Mouse (Mus musculus) urinary bladder, postnatal 4 days (tissue): ENCODE data around the gene B4galt7.
"Not testable (repeated sequence)": the region's sequence is repeated elsewhere in the genome, so short reads cannot be mapped to it uniquely, and the experiment has no call there.

Source experiments
- DNase-seq, 2 experiments: peaks; one replicate each; pipeline ENCODE4 v3.0.0; 2021 to 2022; ENCODE audit warnings: low spot score in 2 of 2

Gene B4galt7

DNA sequence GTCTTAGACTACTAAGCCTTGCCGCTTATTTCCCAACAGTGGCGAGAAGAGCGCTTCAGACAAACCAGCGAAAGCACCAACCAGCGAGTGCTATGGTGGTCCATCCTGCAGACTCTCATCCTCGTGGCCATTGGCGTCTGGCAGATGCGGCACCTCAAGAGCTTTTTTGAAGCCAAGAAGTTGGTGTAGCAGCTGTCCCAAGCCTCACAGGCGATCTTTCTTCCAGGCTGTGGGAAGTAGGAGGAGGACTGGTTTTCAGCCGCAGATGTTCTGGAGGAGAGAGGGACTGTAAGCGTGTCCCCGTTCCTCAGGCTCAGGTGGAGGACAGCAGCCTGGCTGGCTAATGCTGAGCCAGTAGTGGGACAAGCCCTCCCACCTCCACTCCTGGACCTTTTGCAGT lies 2.9 kb upstream of the B4galt7 start:
- DNase-seq: no peak

DNA sequence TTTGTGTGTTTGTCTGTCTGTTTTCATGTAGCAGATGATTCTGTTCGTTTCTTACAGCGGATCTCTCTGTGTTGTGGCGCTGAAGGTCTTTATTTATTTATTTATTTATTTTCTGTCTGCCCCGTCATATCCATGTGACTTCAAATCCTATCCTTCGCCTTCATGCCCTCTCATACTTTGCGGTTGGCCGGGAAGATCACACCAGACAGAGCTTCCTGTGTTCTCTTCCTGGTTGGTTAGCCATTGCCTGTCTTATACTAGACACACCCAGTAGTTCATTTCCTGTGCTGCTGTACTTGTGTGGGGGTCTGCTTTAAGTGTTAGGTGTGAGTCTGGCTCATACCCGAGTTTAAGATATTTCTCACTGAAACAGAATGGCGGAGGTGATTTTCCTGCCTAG lies 961 bp downstream of the B4galt7 start:
- no peak for DNase-seq

DNA sequence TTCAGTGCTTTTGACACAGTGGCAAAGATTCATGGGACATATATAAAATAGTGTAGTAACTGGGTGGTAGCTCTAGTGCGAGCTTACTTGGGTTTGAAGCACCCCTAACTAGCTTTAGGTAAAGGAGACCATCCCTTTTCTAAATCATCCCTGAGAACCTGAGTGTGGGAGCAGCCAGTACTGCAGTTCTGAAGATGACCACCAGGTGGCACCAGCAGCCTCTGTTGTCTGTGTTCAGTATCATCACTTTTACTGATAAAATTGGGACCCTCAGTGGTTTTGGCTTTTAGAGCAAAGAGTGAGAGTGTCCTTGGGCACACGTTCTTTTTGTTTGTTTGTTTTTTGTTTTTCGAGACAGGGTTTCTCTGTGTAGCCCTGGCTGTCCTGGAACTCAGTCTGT lies 1.9 kb downstream of the B4galt7 start:
- DNase-seq: peak; percentile 50 to 86

DNA sequence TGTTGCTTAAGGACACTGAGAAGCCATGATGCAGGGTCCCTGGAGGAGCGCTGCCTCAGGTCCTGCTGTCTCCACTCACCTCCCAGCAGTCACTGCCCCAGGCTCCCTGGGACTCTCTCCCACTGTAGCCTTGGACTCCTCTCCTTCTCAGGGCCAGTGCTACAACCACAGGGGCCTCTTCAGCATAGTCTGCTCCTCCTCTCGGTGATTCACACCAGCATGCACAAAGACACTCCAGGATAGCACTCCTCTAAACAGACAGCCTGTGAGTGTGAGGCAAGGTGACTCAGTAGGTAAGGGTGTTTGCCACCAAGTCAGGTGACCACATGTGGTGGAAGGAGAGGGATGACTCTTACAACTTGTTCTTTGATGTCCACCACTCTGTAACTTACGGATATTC lies 4.9 kb downstream of the B4galt7 start:
- no peak for DNase-seq

DNA sequence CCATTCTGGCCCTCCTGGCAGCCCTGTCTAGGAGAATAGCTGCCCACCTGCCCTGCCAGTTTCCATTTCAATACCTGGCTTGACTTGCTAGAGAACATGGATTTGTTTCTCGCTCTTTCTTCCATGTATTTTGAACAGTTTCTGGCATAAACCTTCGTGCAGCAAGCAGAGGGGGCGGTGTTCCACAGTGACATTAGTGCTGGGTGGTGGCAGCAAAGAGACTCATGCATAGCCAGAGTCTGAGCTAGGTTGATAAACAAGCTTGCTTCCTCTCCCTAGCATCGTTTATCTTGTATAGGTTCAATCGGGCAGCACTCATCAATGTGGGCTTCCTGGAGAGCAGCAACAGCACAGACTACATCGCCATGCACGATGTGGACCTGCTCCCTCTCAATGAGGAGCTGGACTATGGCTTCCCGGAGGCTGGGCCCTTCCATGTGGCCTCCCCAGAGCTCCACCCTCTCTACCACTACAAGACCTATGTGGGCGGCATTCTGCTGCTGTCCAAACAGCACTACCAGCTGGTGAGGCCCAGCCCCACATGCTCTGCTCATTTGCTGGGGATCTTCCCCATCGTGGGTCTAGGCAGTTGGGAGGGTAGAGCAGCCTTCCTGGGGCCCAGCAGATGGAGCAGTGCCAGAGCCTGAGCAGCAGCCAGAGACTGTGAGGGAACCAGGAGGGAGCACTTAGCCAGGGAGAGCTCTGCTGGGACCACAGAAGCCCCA lies 7.4 kb downstream of the B4galt7 start:
- peak in 1 of 2 experiments; percentile 36 for DNase-seq

DNA sequence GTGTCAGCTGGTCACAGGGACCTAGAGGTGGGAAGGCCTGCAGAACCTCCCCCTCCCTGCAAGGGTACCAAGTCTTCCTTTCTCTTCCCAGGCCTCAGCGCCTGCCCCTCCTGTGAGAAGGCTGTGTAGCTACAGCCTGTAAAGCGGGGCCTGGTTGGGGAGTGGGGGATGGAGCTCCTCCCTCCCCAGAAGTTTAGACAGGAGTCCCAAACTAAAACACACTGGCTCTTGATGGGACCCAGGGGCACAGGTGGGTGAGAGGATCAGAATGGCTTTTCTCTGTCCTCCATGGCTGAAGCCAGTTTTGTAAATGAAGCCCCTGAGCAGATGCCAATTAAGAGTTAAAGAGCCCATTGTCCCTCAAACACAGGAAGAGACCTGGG lies 7.9 kb downstream of the B4galt7 start:
- peak in 1 of 2 experiments; percentile 56 for DNase-seq

DNA sequence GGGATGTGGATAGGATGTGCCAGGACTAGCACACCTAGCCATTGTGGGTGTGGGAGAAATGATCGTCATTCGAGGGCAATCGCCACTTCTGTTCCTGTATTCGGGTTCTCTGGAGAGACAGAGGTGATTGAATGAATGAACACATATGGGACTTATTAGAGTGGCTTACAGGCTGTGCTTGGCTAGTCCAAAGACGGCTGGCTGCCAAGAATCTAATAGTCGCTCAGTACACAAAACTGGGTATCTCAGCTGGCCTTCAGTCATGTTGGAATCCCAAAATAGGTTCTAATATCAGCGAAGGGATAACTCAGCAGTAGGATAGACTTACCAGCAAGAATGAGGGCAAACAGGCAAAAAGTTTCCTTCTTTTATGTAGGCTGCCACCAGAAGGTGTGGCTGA lies 12.3 kb downstream of the B4galt7 start:
- no peak for DNase-seq

DNA sequence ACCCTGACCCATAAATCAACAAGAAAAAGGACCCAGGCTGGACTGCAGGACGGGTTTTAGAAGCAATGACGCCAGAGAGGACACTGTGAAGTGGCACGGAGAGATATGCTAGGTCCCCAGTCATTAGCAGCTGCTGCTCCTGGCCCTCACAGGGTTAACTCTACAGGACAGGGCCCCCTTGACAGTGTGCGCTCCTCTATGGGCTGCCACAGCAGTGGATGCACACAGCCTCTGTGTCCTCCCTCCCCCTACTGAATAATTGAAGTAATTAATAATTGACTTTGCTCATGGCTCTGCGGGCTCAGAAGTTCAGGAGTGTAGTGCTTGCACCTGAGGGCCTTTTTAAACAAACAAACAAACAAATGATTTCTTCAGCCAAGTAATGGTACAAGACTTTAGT lies 13.8 kb downstream of the B4galt7 start:
- no peak for DNase-seq

DNA sequence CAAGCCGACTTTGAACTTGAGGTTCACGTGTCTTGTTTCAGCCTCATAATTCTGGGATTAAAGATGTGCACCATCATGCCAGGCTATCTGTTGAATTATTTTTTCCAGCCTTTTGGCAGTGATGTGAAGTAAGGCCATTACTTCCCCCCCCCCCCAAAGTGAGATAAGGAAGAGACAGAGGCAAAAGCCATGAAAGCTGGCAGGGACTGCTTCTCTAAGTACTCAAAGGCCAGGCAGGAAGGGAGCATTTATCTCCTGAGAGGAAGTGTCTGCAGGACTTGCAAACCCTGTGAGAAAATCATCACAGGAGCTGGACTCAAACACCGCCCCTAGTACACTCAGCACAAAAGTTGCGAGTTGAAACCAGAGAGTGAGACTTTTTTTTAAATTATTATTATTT lies 19.6 kb downstream of the B4galt7 start:
- no peak for DNase-seq

DNA sequence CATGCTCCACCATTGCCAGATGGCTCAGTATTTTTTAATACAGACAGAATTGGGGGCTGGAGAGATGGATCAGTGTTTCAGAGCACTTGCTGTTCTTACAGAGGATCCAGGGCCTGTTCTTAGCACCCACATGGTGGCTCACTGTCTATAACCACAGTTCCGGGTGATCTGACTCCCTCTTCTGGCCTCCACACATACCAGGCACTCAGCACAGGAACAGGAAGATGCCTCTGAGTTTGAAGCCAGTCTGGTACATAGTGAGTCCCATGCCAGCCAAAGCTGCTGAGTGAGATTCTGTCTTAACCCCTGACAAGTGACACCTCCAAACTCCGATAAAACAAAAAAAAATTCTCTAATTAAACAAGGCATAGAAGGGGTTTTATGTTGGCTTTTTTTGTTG lies 20.6 kb downstream of the B4galt7 start:
- no peak for DNase-seq

DNA sequence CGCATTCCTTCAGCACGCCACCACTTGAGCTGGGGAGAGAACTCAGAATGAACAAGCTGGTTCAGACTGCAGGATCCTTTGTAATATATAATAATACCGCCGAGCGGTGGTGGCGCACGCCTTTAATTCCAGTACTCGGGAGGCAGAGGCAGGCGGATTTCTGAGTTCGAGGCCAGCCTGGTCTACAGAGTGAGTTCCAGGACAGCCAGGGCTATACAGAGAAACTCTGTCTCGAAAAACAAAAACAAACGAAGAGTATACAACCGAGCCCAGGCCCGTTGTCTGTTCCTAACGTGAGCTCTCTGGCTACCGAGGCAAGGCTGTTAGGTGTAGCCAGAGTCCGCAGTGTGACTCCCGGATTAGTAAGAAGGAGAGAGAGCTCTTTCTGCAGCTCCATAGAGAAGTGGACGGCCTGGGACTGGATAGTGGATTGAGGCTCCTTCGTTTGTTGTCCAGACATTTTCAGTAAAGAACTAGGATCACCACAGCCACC lies 22.5 kb downstream of the B4galt7 start:
- not testable (repeated sequence) for DNase-seq

DNA sequence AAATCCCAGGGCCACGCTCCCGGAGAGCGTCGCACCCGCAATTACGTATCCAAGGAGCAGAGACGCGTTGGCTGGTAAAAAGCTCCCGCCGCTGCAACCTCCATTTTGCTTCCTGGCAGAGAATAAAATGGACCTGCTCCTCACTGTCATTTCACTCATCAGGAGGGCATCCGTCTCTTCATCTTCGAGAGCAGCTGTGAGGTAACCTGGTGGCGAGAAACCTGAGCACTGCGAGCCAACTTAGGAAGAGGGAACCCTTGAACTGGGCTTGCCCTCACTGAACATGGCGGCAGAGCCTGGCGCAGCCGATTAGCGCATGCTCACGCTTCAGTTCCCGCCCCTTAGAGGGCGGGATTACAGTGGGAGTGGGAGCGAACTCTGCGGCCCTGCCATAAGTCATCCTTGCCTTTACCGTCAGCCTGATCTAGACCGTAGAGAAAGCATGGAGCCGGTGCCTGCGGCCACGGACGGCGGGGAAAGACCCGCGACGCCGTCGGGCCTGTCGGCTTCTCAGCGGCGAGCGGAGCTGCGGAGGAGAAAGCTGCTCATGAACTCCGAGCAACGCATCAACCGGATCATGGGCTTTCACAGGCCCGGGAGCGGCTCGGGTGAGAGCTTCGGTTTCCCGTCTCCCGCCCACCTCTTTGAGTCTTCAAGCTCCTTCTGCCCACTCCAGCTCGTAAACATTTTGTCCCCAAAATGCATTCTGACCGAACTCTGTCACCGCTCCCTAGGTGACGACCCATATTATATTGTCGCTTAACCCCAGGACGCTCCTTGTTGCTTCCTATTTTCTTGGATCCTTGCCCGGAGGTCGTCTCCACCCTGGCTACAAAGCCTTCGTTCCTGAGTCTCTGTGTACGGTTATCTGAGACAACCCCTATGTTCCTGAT lies 23.2 kb downstream of the B4galt7 start, which contains the start of gene Caml:
TSS of gene Caml (plus strand) at position 357 of the 893 bp plus-strand sequence.
- DNase-seq: peak; percentile 83 to 85

DNA sequence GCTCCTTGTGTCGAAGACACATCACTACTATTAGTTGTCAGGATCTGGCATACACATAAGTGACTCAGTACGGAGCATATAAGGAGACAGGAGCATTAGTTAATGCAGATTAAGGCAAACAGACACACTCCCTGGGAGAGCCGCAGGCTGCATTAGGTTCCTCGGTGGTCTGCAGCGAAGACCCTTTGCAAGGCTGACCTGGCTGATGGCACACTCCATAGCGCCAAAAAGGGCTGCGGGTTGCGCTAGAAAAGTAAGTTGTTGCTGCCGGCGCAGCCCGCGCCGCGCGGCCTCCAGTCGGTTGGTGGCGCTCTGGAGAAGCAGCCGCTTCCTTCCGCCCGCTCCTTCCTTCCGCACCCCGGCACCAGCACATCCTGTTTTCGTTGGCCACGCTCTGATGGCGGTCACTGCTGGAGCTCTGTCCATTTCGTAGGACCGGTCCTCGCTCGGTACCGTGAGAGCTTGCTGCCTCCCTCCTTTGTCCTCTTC lies 35.0 kb downstream of the B4galt7 start, which contains the start of gene Ddx46:
TSS of gene Ddx46 (plus strand) at position 389 of the 489 bp plus-strand sequence.
- peak; percentile 84 to 91 for DNase-seq

DNA sequence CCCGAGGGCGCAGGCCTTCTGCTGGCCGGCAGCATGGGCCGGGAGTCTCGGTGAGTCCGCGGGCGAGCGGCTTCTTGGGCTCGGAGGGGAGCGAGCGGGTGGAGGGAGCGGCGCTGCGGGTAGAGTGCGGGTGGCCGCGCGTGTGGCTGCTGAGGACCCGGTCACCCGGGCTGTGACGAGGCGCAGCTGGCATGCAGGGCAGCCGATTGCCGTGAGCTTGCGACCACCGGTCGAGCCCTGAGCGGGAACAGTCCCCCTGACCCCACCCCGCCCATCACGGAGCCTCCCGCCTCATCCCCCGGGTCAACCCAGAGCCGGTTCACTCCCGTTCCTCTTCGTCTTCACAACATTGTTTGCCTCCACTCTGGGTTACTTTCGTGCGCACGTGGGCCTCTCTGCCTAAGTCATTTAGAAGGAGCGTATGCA lies 35.5 kb downstream of the B4galt7 start:
- DNase-seq: no peak

DNA sequence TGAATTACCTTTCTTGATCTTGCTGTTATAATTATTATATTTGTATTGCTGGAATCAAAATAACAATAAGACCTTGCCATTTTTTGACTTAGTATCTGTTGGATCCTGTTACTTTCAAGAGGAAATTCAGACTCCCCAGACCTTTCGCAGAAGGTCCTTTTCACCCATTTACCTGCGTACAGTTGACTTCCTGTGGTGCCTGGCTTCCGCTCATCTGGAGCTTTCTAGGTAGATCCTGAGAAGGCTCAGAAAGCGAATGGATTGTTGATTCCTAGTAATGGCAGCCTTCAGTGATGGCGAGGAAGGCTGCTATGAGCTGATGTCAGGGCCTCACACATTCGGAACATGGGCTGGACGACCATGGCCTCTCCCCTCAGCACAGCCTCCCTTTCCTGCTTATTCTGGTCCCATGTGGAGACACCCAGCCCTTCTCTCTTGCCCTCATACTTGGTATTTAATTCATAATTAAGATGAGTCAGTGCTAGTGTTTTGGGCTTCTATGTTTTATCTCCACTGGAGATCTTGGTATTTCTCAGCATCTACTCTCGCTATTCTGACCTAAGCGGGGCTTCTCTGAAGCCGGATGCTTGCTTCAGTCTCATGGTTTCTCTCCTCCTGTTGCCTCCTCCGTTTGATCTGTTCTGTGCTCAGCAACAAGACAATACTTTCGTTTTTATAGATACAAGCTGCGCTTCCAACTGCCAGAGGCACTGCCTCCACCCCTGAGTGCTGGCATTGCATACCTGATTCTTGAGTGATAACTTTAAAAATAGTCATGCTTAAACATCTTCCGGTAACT lies 36.7 kb downstream of the B4galt7 start:
- DNase-seq: no peak

DNA sequence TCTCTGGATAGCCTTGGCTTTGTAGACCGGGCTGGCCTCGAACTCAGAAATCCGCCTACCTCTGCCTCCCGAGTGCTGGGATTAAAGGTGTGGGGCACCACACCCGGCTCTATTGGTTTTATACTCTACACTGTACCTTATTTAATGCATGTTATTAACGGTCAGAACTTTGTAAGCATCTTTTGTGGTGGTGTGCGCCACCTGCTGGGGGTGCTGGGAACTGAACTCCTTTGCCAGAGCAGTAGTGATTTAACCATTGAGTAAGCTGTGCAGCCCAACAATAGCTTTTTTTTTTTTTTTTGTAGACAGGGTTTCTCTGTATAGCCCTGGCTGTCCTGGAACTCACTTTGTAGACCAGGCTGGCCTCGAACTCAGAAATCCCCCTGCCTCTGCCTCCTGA lies 40.8 kb downstream of the B4galt7 start:
- DNase-seq: peak; percentile 62 to 75

DNA sequence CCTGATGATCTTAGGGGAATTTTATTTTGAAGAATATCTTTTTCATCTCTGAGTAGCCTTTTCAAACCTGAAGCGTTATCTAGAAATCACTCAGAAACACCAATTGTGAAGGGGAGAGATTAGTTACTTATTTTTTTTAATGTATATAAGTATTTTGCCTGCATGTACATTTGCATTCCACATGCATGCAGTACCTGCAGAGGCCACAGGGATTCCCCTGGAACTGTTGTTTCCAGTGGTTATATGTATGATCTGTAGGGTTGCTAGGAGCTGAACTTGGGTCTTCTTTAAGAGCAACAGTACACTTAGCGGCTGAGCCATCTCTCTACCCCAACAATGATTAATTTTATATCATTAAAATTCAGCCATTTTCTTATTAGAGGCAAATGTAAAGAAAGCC lies 44.8 kb downstream of the B4galt7 start:
- DNase-seq: no peak

DNA sequence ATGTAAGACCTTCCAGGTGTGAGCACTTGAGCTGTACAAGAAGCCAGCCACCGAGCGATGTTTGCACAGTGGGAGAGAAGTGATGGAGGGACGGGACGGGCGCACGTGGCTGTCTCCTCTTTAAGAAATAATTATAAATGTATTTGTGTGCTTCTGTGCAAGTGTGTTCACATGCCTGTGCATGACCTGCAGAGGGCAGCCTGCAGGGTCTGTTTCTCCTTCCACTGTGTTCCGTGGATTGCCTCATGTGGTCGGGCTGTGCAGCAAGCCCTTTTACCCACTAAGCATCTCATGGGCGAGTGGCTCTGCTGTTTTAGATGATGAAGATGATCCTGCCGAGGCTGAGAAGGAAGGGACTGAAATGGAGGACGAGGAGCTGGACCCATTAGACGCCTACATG lies 50.4 kb downstream of the B4galt7 start:
- DNase-seq: no peak

DNA sequence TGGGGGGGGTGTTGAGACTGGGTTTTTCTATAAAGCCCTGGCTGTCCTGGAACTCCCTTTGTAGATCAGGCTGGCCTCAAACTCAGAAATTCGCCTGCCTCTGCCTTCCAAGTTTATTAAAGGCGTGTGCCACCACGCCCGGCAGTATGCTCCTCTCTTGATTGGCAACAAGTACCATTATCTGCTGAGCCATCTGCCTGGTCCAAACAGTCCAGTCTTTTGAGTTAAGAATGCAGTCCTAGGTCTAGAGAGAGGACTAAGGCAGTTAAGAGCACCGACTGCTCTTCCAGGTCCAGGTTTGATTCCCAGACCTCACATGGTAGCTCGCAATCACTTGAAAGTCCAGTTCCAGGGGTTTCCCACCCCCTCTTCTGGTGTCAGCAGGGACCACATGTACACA lies 51.3 kb downstream of the B4galt7 start:
- no peak for DNase-seq
